Mouse (Mus musculus): ENCODE results near the gene Shroom4. TPM values are rescaled to one million over a fixed set of nuclear protein-coding genes. Genes with fewer than 3 reads are reported as not detected.

The Shroom4 gene
- polyA plus RNA-seq (2014; fragmentation: Illumina TruSeq; extraction: RNeasy Lipid Tissue Mini Kit (QIAGEN cat#74804); ENCODE audit: low read depth, low replicate concordance): 2.6 TPM

GRCm38 (mm10) chrX:6399626-6400397, at the start of gene Shroom4:
TSS of gene Shroom4 (plus strand) at chrX:6399854.

Other genes with a start within 250 kb of the Shroom4 start
- 5.5 TPM for gene Nudt10, start 226.8 kb upstream of the Shroom4 start, polyA plus RNA-seq (2014; fragmentation: Illumina TruSeq; extraction: RNeasy Lipid Tissue Mini Kit (QIAGEN cat#74804); ENCODE audit: low read depth, low replicate concordance)
- gene Bmp15, start 79.1 kb upstream of the Shroom4 start, polyA plus RNA-seq (2014; fragmentation: Illumina TruSeq; extraction: RNeasy Lipid Tissue Mini Kit (QIAGEN cat#74804); ENCODE audit: low read depth, low replicate concordance): not detected

Data from sigmoid colon, adult 10 weeks (tissue).